Mouse (Mus musculus) G1E (cell line): Measurements from ENCODE around the gene Serpinh1. TPM values are rescaled to one million over a fixed set of nuclear protein-coding genes. Genes with fewer than 3 reads are reported as not detected.

ENCODE experiments used
- ATAC-seq: 2 replicates; pipeline ENCODE4 v1.8.0; 2016; ENCODE audit warnings: mild to moderate bottlenecking; ENCODE audit not compliant: insufficient number of reproducible peaks, poor library complexity, low FRiP score, severe bottlenecking; ENCODE audit errors: extremely low read depth
- DNase-seq: peaks from one replicate; pipeline ENCODE4 v3.0.0; 2012; ENCODE audit warnings: low spot score
- H3K27me3 ChIP-seq: 2 replicates; pipeline ENCODE4 v1.6.1; 2012; ENCODE audit warnings: mild to moderate bottlenecking, low read length, inconsistent platforms; ENCODE audit not compliant: insufficient read depth
- H3K36me3 ChIP-seq: replicated peaks from 2 replicates; pipeline ENCODE3; 2012; ENCODE audit warnings: mild to moderate bottlenecking, inconsistent platforms
- H3K4me1 ChIP-seq: 2 replicates; pipeline ENCODE4 v1.6.1; 2012; ENCODE audit warnings: low read depth, low read length, inconsistent platforms, mixed read lengths; ENCODE audit not compliant: insufficient read depth
- H3K4me3 ChIP-seq: 2 replicates; pipeline ENCODE4 v1.5.1; 2012; ENCODE audit warnings: low read depth, mild to moderate bottlenecking, inconsistent platforms, low read length, moderate library complexity, mixed read lengths
- H3K9me3 ChIP-seq: replicated peaks from 2 replicates; pipeline ENCODE4 v1.6.1; 2012; ENCODE audit warnings: inconsistent platforms
- CTCF ChIP-seq: IDR thresholded peaks from 2 replicates; pipeline ENCODE4 v1.5.1; 2012; ENCODE audit warnings: low read depth, low read length, inconsistent platforms, mixed read lengths
- GATA1 ChIP-seq: IDR thresholded peaks from 2 replicates; pipeline ENCODE4 v1.6.1; 2012; ENCODE audit warnings: borderline replicate concordance, low read length, inconsistent platforms, mixed read lengths
- GATA2 ChIP-seq: IDR thresholded peaks from 2 replicates; pipeline ENCODE4 v1.6.1; 2012; ENCODE audit warnings: low read depth, low read length, inconsistent platforms, borderline replicate concordance
- POLR2AphosphoS5 ChIP-seq: IDR thresholded peaks from 2 replicates; pipeline ENCODE4 v1.6.1; 2012; ENCODE audit warnings: low read depth, low read length, inconsistent platforms; ENCODE audit not compliant: insufficient replicate concordance
- TAL1 ChIP-seq: conservative IDR thresholded peaks from 2 replicates; pipeline ENCODE4 v1.6.1; 2012; ENCODE audit warnings: low read depth, low read length, inconsistent platforms, mixed read lengths
- polyA plus RNA-seq: library from polyadenylated mRNA; stranded (reverse); fragments of >175 nt; gene quantifications from 2 replicates; pipeline ENCODE4 v1.2.3, GENCODE M21; 2012
- total RNA-seq, 2 experiments: library from RNA; stranded (forward) in 1 of 2; stranded (reverse) in 1 of 2; fragments of 200-1000 nt in 1 of 2; fragments of >200 nt in 1 of 2; fragmentation: Nextera tagmentation in 1 of 2; gene quantifications; 2 replicates each; pipeline ENCODE4 v1.2.3; 2014 to 2017

The Serpinh1 gene
- total and polyA plus RNA-seq, 3 experiments, result 1.3 TPM; not detected in 2

GRCm38 (mm10) chr7:99351104-99351801 is 1.8 kb downstream of the Serpinh1 start:
- Histone ChIP-seq H3K4me1 (no peaks in the 10 kb centered on the region), H3K36me3 (no peaks in the 10 kb centered on the region), H3K27me3 (peaks cover 38% of the 10 kb centered on the region), H3K9me3 (no peaks in the 10 kb centered on the region), H3K4me3 (no peak overlapping the region)
- DNase-seq, result no peak
- no peak for ATAC-seq
- no peak for TF ChIP-seq GATA2
- no peak for TF ChIP-seq POLR2AphosphoS5
- no peak for TF ChIP-seq GATA1
- no peak for TF ChIP-seq CTCF
- no peak for TF ChIP-seq TAL1

DNA sequence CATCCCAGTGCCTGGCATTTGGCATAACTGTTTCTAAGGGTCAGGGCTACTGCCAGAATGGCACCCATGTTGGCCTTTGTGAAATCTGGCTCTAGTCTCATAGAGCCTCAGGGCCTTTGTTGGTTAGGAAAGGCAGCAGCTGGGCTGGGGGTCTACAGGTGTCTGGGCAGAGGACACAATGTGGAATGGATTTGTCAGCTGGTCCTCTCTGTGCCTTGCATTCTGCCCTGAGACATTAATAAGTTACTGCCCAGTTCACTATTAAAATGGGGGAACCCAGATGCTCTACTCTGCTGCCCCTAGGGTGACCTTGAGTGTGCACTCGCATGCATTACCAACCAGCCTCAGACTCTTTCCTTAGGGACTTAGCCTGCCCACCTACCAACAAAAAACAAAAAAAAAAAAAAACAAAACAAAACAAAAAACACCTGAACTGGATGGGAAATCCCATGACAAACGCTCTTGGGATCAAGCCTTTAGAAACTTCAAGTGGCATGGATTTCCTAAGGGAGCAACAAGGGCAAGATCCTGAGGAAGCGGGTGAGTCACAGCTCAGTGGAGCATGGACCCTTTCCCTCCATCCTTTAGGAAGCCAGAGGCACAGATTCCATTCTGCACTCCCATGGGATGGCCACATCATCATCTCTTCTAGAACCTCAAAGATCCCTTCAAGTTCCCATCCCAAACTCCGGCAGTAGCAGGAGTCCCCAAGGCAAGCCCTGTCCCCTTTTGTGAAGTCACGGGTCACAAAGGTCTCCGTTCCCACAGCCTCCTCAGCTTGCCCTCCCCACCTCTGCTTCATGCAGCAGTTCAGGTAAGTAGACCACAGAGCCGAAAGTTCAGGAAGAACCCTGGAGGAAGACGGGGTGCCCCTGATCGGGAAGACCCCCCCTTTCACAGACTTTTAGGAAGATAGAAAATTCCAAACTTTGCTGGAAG is 3.0 kb downstream of the Serpinh1 start:
- no peak for TF ChIP-seq POLR2AphosphoS5
- TF ChIP-seq CTCF, result no peak
- TF ChIP-seq GATA1, result no peak
- no peak for TF ChIP-seq GATA2
- TF ChIP-seq TAL1, result no peak
- no peak overlapping the region for H3K4me3 ChIP-seq
- H3K36me3 ChIP-seq, result no peaks in the 10 kb centered on the region
- ATAC-seq, result no peak
- no peaks in the 10 kb centered on the region for H3K9me3 ChIP-seq
- no peak for DNase-seq
- H3K4me1 ChIP-seq, result no peaks in the 10 kb centered on the region
- peaks cover 31% of the 10 kb centered on the region for H3K27me3 ChIP-seq

DNA sequence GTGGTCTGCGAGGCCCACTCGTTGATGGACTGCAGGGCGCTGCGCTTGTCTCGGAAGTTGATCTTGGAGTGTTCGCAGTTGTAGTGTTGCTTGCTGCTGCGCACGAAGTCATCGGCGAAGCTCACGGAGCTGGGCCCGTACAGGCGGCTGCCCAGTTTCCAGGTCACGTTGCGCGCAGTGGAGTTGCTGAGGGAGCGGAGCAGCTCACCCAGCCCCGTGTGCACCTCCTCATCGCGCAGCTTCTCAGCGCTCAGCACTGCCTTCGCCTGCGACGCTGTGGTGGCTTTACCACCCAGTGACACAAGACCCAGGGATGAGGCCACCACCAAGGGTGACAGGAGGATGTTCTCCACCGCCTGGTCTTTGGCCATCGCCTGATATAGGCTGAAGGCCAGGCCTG is 4.2 kb downstream of the Serpinh1 start:
- no peak for DNase-seq
- no peaks in the 10 kb centered on the region for H3K36me3 ChIP-seq
- H3K4me1 ChIP-seq, result no peaks in the 10 kb centered on the region
- no peak overlapping the region for H3K4me3 ChIP-seq
- no peaks in the 10 kb centered on the region for H3K9me3 ChIP-seq
- ATAC-seq, result no peak
- TF ChIP-seq POLR2AphosphoS5 (no peak), CTCF (no peak), TAL1 (no peak), GATA2 (no peak), GATA1 (no peak)
- H3K27me3 ChIP-seq, result peaks cover 41% of the 10 kb centered on the region

DNA sequence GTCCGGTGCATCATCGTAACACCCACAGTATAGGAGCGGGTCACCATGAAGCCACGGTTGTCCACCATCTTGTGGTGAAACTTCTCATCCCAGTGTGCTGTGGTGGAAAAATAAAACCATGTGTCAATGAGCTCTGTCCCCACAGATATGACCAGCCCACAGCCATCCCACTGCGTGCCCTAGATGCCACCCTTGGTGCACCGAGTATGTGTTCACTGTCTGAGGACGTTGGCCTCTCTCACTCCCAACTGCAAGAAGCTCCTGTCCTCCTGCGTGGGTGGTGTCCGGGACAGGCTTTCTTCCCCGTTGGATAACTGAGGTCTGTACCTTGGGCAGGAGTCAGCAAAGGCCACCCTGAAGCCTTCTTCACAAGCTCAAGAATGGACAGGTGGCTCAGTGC is 5.8 kb downstream of the Serpinh1 start:
- TF ChIP-seq POLR2AphosphoS5 (no peak), CTCF (no peak), TAL1 (no peak), GATA2 (no peak), GATA1 (no peak)

DNA sequence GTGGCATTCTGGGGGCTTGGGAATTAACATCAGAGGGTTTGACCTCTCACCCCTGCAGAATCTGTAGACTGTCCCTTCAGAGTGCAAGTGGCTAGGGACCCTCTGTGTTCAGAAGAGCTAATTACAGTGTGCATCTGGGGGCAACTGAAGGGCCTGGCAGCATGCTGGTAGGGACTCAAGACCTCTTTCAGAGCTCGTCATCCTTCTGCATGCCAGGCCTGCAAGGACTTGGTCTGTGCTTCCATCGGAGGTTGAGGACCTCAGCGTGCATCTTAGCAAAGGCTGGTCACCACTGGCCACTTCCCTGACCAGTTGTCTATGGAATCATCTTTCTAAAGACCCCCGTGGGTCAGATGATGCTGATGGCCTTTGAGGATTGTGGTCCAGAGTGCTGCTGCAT is 9.5 kb downstream of the Serpinh1 start:
- Histone ChIP-seq H3K4me3 (no peak overlapping the region), H3K4me1 (no peaks in the 10 kb centered on the region), H3K36me3 (no peaks in the 10 kb centered on the region), H3K9me3 (no peaks in the 10 kb centered on the region), H3K27me3 (peaks cover 29% of the 10 kb centered on the region)
- DNase-seq (no peak), ATAC-seq (no peak)
- no peak for TF ChIP-seq CTCF
- no peak for TF ChIP-seq TAL1
- no peak for TF ChIP-seq POLR2AphosphoS5
- TF ChIP-seq GATA2, result no peak
- TF ChIP-seq GATA1, result no peak

More for the DNA sequence above, 5.8 kb downstream of the Serpinh1 start:
- no peaks in the 10 kb centered on the region for H3K4me1 ChIP-seq
- DNase-seq, result no peak
- no peak overlapping the region for H3K4me3 ChIP-seq
- peaks cover 36% of the 10 kb centered on the region for H3K27me3 ChIP-seq
- no peaks in the 10 kb centered on the region for H3K36me3 ChIP-seq
- no peak for ATAC-seq
- no peaks in the 10 kb centered on the region for H3K9me3 ChIP-seq

DNA sequence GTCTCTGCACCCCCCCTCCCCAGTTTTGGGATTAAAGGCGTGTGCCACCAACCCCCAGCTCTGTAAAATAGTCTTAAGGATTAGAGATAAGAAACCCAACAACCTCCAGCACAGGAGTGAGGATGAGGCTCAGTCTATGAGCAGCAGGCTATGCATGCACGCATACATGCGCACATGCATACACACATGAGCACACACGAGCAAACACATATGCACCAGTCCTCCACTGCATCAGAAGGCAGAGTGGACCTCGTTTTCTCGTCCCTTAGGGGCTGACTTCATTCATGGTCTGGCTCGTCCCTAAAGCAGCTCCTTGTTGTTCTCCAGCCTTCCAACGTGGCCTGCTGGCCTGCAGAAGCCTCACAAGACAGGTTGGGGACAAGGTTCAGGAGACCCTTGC is 12.3 kb downstream of the Serpinh1 start:
- Histone ChIP-seq H3K4me1 (no peaks in the 10 kb centered on the region), H3K9me3 (no peaks in the 10 kb centered on the region), H3K27me3 (peaks cover 26% of the 10 kb centered on the region), H3K36me3 (no peaks in the 10 kb centered on the region), H3K4me3 (no peak overlapping the region)
- DNase-seq (no peak), ATAC-seq (no peak)
- TF ChIP-seq TAL1 (no peak), CTCF (no peak), GATA2 (no peak), GATA1 (no peak), POLR2AphosphoS5 (no peak)
